Mouse (Mus musculus): ENCODE data around the gene Nlrc5.

DNA sequence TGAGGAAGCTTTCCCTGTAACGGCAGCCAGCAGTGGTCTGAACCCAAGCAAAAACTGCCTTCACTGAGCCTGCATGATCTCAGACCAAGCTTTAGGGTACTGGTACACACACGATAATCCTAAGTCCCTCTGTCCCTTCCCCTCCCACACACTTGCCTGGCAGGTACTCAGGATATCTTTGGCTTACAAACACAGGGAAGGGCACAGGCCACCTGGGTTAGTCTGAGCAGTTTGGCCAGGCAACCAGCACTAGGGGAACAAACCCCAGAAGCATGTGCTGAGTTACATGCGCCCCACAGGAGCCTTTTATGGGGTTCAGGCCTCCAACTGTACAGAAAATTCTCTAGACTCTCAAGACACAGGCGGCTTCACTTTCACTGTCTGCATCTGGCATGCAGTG lies 95.7 kb downstream of the Nlrc5 start:
- no peak for TF ChIP-seq POLR2A (IDR thresholded peaks at IDR 0.05; ENCODE audit: control insufficient read depth, extremely low read depth, insufficient read depth, low read length, poor library complexity)
- TF ChIP-seq CTCF (IDR thresholded peaks at IDR 0.05; ENCODE audit: borderline replicate concordance, control insufficient read depth, extremely low read depth, insufficient read depth, low read length, poor library complexity), result no peak

All from thymus, adult 2 months (tissue).